Mouse (Mus musculus) embryonic facial prominence, embryonic 14.5 days (tissue): ENCODE results near the gene Lrmda. TPM values are rescaled to one million over a fixed set of nuclear protein-coding genes. Genes with fewer than 3 reads are reported as not detected.

Experiments used
- ATAC-seq: fragments of 200-750 bp; cut with Nextera tagmentation; 2 replicates; pipeline ENCODE4 v1.8.0; 2017; ENCODE audit warnings: low read depth, moderate number of reproducible peaks, moderate TSS enrichment
- DNase-seq: peaks from one replicate; pipeline ENCODE4 v3.0.0-alpha.2; 2015; ENCODE audit warnings: low spot score
- H3K27ac ChIP-seq: fragments of 300-500 bp; sonication (generic); replicated peaks from 2 replicates; pipeline ENCODE4 v1.5.1; 2014; ENCODE audit warnings: low read depth, mild to moderate bottlenecking, low read length, moderate library complexity
- H3K27me3 ChIP-seq: fragments of 300-500 bp; sonication (generic); replicated peaks from 2 replicates; pipeline ENCODE4 v1.6.1; 2014; ENCODE audit warnings: low read length; ENCODE audit not compliant: control insufficient read depth, insufficient read depth
- H3K36me3 ChIP-seq: fragments of 300-500 bp; sonication (generic); 2 replicates; pipeline ENCODE4 v1.6.1; 2014; ENCODE audit warnings: low read length, mixed read lengths; ENCODE audit not compliant: control insufficient read depth, insufficient read depth
- H3K4me1 ChIP-seq: fragments of 300-500 bp; sonication (generic); 2 replicates; pipeline ENCODE4 v1.6.1; 2014; ENCODE audit warnings: antibody characterized with exemption, low read length; ENCODE audit not compliant: control insufficient read depth, insufficient read depth
- H3K4me2 ChIP-seq: fragments of 300-500 bp; sonication (generic); 2 replicates; pipeline ENCODE4 v1.6.1; 2014; ENCODE audit warnings: low read depth, mild to moderate bottlenecking, low read length, moderate library complexity, mixed read lengths
- H3K4me3 ChIP-seq: fragments of 300-500 bp; sonication (generic); 2 replicates; pipeline ENCODE4 v1.5.1; 2014; ENCODE audit warnings: low read depth, mild to moderate bottlenecking, low read length
- H3K9ac ChIP-seq: fragments of 300-500 bp; sonication (generic); 2 replicates; pipeline ENCODE4 v1.6.1; 2014; ENCODE audit warnings: low read depth, mild to moderate bottlenecking, low read length, moderate library complexity, mixed read lengths
- H3K9me3 ChIP-seq: fragments of 300-500 bp; sonication (generic); 2 replicates; pipeline ENCODE4 v1.6.1; 2016; ENCODE audit warnings: low read length; ENCODE audit not compliant: control insufficient read depth
- WGBS: fragments of 180-500 bp; shearing (Covaris S2); extraction: QIAGEN DNeasy Blood & Tissue Kit; methylation state at CpG from one replicate; pipeline ENCODE4 v1.1.7; 2014; 5-methylcytosine and 5-hydroxymethylcytosine counted together
- polyA plus RNA-seq: library from polyadenylated mRNA; unstranded; fragments of >200 nt; fragmentation: Nextera tagmentation; extraction: Ambion mirVana; gene quantifications from 2 replicates; pipeline ENCODE4 v1.2.1, GENCODE M21; 2014

The Lrmda gene
- polyA plus RNA-seq, 1 experiment from 2014 or later: 0.24 TPM

- no peak overlapping the region for H3K4me3 ChIP-seq
- H3K36me3 ChIP-seq: no peaks in the 10 kb centered on the region
- no peak overlapping the region for H3K9ac ChIP-seq
- H3K27ac ChIP-seq: no peak overlapping the region
- no peaks in the 10 kb centered on the region for H3K4me1 ChIP-seq
- no peaks in the 10 kb centered on the region for H3K9me3 ChIP-seq
- H3K4me2 ChIP-seq: no peak overlapping the region
- ATAC-seq (no peak), DNase-seq (no peak)
- 47% methylated on average over 2 of the region's 2 CpGs for WGBS
- no peaks in the 10 kb centered on the region for H3K27me3 ChIP-seq
Measured at GRCm38 (mm10) chr14:22940576-22940975, 921.1 kb downstream of the Lrmda start.

GRCm38 (mm10) chr14:22942569-22942968 is 923.1 kb downstream of the Lrmda start:
- Histone ChIP-seq H3K27me3 (no peaks in the 10 kb centered on the region), H3K36me3 (no peaks in the 10 kb centered on the region), H3K4me3 (no peak overlapping the region), H3K27ac (no peak overlapping the region), H3K9me3 (no peaks in the 10 kb centered on the region), H3K9ac (no peak overlapping the region), H3K4me2 (no peak overlapping the region), H3K4me1 (no peaks in the 10 kb centered on the region)
- ATAC-seq (no peak), DNase-seq (no peak)
- 88% methylated on average over 2 of the region's 2 CpGs for WGBS

GRCm38 (mm10) chr14:22949466-22949865 is 930.0 kb downstream of the Lrmda start:
- Histone ChIP-seq H3K36me3 (no peaks in the 10 kb centered on the region), H3K27me3 (no peaks in the 10 kb centered on the region), H3K4me1 (no peaks in the 10 kb centered on the region), H3K27ac (no peak overlapping the region), H3K9me3 (no peaks in the 10 kb centered on the region), H3K4me3 (no peak overlapping the region), H3K4me2 (no peak overlapping the region), H3K9ac (no peak overlapping the region)
- DNase-seq: no peak
- no peak for ATAC-seq

GRCm38 (mm10) chr14:22952981-22953380 is 933.5 kb downstream of the Lrmda start:
- H3K4me2 ChIP-seq: no peak overlapping the region
- no peak overlapping the region for H3K4me3 ChIP-seq
- no peaks in the 10 kb centered on the region for H3K9me3 ChIP-seq
- no peaks in the 10 kb centered on the region for H3K36me3 ChIP-seq
- no peaks in the 10 kb centered on the region for H3K27me3 ChIP-seq
- ATAC-seq (no peak), DNase-seq (no peak)
- no peak overlapping the region for H3K27ac ChIP-seq
- no peak overlapping the region for H3K9ac ChIP-seq
- H3K4me1 ChIP-seq: no peaks in the 10 kb centered on the region
- 73% methylated on average over 1 of the region's 1 CpGs for WGBS

GRCm38 (mm10) chr14:22960166-22960565 is 940.7 kb downstream of the Lrmda start:
- DNase-seq (no peak), ATAC-seq (no peak)
- Histone ChIP-seq H3K27me3 (no peaks in the 10 kb centered on the region), H3K4me3 (no peak overlapping the region), H3K9me3 (no peaks in the 10 kb centered on the region), H3K4me2 (no peak overlapping the region), H3K4me1 (no peaks in the 10 kb centered on the region), H3K36me3 (no peaks in the 10 kb centered on the region), H3K9ac (no peak overlapping the region), H3K27ac (0 out of 2 replicates have a peak overlapping the region, but pooled peaks have one; percentile 17)
- WGBS: 68% methylated on average over 1 of the region's 1 CpGs

- no peak for ATAC-seq
- Histone ChIP-seq H3K9me3 (no peaks in the 10 kb centered on the region), H3K27ac (no peak overlapping the region), H3K9ac (no peak overlapping the region), H3K36me3 (no peaks in the 10 kb centered on the region), H3K4me1 (no peaks in the 10 kb centered on the region), H3K27me3 (no peaks in the 10 kb centered on the region), H3K4me2 (no peak overlapping the region), H3K4me3 (no peak overlapping the region)
- DNase-seq: peak; percentile 64
- WGBS: 69% methylated on average over 9 of the region's 9 CpGs
Measured at GRCm38 (mm10) chr14:22964796-22965660, 945.5 kb downstream of the Lrmda start.

- no peak for DNase-seq
- WGBS: 65% methylated on average over 5 of the region's 5 CpGs
Measured at GRCm38 (mm10) chr14:22968705-22969104, 949.2 kb downstream of the Lrmda start.

GRCm38 (mm10) chr14:22986736-22987135 is 967.2 kb downstream of the Lrmda start:
- H3K9ac ChIP-seq: no peak overlapping the region
- no peaks in the 10 kb centered on the region for H3K27me3 ChIP-seq
- no peaks in the 10 kb centered on the region for H3K4me1 ChIP-seq
- H3K9me3 ChIP-seq: no peaks in the 10 kb centered on the region
- H3K4me3 ChIP-seq: no peak overlapping the region
- no peak for DNase-seq
- WGBS: 78% methylated on average over 2 of the region's 2 CpGs
- no peak overlapping the region for H3K4me2 ChIP-seq
- no peak for ATAC-seq
- H3K27ac ChIP-seq: no peak overlapping the region
- H3K36me3 ChIP-seq: no peaks in the 10 kb centered on the region

More at GRCm38 (mm10) chr14:22968705-22969104, 949.2 kb downstream of the Lrmda start:
- Histone ChIP-seq H3K27ac (no peak overlapping the region), H3K9me3 (no peaks in the 10 kb centered on the region), H3K4me3 (no peak overlapping the region), H3K27me3 (no peaks in the 10 kb centered on the region), H3K4me2 (no peak overlapping the region), H3K36me3 (no peaks in the 10 kb centered on the region), H3K4me1 (no peaks in the 10 kb centered on the region), H3K9ac (no peak overlapping the region)
- ATAC-seq: no peak
